Mouse (Mus musculus) yolk sac, embryonic 10.5 days (tissue): ENCODE data around the gene Ttc3.
"Not testable (repeated sequence)": the region's sequence is repeated elsewhere in the genome, so short reads cannot be mapped to it uniquely, and the experiment has no call there.

ENCODE experiments used
- DNase-seq: peaks from one replicate; pipeline ENCODE4 v3.0.0-alpha.2; 2017; ENCODE audit warnings: low spot score

The Ttc3 gene

DNA sequence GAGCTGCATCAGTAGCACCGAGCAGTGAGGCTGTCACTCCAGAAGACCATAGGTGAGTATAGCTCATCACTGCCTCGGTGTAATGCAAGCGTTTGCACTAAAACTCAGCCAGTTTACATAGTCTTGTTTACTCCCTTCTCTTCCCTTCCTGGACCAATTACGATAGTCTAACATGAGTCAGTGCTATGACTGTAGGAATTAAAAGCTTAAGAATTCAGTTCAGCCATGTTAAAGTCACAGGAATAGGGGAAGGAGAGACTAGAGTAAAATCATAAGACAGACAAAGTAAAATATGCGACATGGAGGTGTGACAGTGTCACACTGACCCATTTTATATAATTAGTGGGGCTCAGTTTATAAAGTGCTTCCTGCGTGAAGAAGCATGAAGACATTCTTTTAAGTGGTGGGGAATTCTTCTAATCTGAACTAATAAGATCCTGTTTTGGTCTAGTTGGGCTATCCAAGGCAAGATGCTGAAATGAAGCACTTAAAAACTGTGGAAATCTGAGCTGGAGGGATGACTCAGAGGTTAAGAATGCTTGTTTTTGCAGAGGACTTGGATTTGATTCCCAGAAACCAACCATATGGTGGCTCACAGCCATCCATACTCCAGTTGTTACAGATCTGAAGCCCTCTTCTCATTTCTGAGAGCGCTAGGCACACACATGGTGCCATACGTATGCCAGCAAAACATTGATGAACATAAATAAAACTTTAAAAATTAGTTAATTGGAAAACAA, 65.2 kb downstream of the Ttc3 start:
- no peak for DNase-seq

DNA sequence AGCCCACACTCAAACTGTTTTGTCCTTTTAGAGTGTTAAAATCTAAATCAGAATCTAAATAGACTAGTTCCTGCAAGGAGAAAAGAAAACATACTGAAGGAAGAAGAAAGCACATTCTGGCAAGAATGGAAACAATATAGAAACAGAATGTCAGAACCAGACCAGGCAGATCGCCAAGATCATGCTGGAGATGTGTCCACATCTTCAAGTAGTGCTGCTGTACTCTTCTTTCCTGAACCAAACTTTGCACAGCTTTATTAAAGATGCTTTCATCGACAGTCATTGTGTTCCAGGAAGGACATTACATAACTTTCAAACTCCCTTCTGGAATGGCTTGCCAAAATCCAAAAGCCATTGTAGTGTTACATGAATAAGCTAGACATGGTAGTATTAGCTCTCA, 66.4 kb downstream of the Ttc3 start:
- DNase-seq = no peak

DNA sequence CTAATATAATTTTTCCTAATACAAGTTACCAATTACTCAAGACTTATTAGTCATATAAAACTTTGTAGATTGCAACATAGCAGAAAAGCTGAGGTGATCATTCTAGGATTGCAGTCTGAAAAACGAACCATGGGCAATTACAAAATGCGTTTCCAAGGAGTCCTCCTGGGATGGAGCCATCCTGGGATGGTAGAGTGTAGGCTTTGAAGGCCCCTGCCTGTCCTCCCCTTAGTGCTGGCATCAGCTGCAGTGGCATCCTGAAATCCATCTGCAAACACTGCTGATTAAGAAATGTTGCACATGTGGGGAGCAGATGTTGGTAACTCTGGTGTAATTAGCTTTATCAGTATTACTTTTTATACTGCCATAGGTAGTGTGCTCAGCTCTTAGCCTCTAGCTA, 70.9 kb downstream of the Ttc3 start:
- DNase-seq = no peak

DNA sequence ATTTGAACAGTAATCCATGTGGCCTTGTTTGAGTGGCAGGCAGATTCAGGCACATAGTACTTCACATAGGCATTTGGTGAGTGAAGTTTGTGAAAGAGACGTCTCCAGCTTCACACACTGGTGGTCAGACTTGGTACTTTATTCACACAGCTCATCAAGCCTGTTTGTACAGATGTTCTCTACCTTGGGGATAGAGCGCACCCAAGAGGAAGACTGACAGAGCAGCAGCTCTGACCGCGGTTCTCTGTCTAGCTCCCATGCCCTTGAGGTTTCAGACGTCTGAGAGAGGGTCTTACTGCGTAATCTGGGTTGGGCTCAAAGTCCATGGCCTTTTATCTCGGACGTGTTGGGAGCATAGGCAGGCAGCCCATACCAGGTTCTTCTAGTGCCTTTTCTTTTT, 78.7 kb downstream of the Ttc3 start:
- peak; percentile 66 for DNase-seq

DNA sequence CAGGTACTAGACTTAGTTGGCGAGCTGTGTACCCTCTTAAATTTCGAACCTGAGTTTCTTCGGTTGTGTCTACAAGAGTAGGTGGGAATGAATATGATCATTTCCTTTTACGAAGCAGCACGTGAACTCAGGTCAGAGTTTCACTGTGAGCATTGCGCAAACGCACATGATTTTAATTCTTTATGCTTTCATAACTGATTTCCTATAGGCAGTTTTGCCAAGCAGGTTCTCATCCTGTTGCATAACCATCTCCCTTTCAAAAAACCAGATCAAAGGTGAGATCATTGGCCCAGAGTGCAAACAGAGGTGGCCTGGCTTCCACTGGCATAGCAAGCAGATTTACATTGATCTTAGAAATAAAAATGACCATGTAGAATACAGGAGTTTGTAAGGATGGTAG, 79.2 kb downstream of the Ttc3 start:
- DNase-seq = peak; percentile 28

DNA sequence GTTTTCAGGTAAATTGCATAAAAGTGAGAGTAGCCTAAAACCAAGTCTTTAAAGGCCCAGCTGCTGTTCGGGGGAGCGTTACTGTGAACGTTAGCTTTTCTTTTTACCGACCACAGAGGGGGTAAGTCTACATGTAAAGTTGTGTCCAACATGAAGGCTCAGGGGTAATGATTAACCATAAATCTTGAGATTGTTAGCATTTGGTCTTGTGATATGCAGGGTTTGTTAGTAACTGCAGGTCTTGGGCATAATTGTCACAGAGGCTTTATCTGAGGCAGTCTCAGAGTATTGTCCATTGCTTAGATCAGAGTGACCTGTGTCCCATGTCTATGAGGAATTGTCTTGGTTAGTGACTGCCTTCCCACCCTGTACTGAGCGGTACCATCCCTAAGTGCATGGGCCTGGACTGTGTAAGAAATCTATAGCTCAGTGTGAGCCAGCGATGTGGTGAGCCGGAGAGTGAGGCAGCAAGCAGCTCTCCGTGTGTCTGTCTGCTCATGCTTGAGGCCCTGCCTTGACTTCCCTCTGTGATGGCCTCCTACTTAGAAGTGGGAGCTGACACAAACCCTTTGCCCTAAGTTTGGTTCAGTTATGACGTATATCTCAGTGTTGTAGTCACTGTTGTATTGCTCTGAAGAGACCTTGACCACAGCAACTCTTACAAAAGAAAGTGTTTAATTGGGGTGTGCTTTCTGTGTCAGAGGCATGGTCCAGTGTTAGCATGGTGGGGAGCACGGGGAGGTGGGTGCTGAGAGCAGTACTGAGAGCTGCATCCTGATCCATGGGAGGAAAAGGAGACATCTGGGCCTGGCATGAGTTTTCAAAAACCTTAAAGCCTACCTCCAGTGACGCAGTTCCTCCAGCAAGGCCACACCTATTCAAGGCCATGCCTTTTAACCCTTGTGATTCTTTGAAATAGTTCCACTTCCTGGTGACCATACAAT, 81.4 kb downstream of the Ttc3 start:
- DNase-seq = peak; percentile 36

DNA sequence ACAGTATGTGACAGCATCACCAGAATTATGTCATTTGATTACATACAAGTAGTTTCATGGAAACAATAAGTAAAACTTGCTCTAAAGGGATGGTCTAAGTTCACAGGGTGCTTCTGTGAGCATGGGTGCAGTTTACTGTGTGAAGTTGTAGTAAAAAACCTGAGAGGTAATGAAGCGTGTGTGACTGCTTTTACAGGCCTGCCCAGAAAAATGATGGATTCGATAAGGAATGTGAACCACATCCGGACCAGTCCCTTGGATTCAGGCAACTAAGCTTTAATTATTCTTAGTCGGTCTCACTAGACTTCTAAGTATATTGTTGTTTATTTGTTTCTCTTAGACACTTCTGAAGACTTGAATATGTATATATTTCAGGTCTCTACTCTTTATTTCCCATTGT, 82.3 kb downstream of the Ttc3 start:
- no peak for DNase-seq

DNA sequence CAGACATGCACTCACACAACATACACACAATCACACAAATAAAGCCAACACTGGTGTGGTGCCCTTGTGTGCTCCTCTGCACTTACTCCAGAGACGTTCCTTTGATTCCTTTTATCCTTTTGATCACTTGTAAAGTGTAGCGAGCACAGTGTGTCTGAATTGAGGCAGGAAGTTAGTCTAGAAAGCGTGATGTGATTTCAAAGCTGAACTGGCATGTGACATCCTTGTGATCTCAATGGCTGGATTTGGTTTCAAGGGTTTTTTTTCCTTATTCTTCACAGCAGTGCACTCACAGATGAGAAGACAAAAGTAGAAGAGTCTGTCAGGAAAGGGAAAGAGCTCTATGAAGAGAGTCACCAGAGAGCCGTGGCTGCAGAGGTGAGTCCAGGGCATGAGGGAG, 83.7 kb downstream of the Ttc3 start:
- no peak for DNase-seq

DNA sequence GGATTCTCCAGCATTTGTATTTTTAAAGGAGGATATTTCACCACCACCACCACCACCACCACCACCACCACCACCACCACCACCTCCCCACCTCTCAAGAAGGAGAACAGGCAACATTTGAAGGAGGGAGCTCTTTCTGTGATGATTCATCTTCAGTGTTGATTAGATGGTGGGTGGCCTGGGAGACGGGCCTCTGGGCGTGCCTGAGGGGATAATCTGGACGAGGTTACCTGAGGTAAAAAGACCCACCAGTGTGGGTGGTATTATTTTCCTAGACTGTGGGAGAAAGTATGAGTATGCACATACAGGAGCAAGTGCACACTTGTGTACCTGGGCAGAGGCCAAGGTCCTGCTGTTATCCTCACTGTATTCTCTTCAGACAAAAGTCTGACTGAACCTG, 93.6 kb downstream of the Ttc3 start:
- DNase-seq = no peak

DNA sequence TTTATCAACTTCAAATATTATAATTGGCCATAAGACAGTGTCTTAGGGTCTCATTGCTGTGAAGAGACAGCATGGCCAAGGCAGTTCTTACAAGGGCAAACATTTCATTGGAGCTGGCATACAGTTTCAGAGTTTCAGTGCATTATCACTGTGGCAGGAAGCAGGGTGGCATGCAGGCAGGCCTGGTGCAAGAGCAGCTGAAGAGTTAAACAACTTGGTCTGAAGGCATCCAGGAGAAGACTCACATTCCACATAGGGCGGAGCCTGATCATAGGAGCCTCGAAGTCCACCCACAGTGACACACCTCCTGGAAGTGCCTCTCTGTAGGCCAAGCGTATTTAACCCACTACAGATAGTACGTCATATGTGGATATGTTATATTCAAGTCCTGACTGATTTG, 95.5 kb downstream of the Ttc3 start:
- DNase-seq = no peak

DNA sequence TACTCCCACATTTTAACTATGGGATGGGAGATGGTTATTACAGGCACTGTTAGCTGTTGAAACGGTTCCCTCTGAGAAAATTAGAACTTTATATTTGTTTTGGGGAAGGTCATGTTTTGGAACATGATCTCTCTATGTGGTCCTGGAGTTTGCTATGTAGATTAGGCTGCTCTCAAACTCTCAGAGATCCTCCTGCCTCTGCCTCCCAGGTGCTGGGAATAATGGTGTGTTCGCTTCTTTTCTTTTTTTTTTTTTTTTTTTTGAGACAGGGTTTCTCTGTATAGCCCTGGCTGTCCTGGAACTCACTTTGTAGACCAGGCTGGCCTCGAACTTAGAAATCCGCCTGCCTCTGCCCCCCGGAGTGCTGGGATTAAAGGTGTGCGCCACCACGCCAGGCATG, 95.9 kb downstream of the Ttc3 start:
- DNase-seq = not testable (repeated sequence)

DNA sequence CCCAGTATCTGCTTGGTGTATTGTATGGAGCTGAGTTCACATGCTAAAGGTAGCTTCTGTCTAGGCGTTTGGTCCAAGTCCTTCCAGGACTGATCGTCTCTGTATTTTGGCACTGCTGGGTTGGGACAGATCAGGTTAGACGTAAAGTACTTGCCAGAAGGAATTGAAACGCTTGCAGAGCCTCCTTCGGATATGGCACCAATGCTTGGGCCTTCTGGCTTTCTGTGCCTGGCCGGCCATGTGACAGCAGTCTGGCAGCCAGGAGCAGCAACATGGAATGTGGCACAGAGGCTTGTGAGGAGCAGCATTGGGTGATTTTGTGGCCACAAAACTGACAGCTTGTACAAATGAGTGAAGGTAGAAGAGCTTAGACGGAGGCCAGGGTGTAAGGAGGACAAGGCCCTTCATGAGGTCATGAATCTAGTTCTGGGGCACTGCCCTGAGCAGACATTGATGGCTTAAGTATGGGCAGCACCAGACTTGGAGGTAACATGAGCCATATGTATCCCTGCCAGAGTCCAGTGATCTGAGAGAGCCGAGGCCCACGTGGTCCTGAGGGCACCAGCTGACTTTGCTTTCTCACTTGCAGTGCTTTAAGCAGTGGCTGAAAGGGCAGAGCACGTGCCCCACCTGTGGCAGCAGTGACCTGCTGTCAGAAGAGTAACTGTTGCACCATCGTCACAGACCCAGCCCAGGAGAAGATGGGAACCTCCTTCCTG, 97.1 kb downstream of the Ttc3 start:
- no peak for DNase-seq

DNA sequence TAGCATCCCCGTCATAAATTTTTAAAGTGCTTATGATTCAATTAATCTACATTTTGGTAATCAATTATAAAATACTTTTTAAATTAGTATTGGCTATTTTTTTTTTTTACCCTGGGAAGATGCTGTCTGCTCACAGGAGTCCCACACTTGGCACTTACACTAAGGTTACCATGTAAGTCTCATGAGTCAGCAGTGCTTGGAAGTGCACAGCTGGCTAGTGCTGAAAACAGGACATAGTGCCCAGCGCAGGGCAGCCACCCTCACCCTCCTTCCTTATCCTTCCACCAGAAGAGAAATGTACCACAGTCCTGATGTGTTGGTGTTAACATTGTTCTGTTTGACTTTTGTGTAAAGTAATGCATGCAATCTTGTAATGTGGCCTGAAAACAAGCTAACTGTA, 98.0 kb downstream of the Ttc3 start:
- no peak for DNase-seq

DNA sequence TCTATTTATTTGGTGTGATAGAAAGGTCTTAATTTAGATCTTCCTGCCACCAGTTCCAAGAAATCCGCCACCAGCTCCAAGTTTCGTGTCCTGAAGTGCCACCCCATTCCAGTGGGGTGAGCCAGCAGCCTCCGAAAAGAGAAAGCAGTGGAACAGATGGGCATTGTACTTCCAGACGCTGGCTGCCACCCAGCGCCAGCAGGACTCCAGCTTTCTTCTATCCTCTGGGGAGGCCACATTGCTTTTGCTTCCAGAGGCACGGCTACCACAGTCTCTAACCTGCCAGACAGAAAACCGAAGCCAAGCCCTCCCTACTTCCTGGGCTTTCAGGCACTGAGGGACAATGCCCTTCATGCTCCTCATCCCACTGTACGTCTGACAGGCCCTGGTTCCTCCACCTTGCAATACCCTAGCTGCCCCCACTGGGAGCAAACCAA, 102.1 kb downstream of the Ttc3 start:
- DNase-seq = no peak

DNA sequence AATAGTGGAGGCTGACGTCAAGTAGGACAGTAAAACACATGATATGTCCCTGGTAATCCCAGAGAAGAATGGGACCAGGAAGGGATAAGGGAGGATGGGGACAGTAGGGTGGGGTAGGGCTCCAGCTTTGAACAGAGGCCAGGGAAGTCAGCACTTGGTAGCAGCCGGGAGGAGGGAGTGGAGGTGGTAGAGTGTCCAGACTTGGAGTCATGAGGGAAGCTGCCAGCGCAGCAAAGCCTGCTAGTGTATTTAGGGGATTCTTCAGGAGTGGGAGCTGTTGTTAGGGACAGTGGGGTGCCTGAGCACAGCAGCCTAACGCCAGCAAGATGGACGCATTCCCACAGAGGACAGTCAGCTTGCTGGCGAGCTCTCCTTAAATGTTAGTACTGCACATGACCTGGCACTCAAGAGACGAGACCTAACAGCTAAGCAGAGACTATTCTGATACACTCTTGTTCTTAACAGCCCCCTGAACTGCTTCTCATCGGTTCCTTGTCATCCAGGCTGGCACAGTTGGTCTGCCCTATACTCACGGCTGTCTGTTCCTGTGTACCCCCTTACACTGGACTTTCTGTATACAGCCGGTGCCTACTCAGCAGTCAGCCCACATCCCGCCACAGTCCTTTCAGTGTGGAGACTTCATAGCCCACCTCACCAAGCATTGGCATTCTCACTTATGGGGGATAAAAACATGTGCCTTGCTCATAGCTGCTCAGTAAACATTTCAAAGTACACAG, 102.8 kb downstream of the Ttc3 start:
- no peak for DNase-seq

DNA sequence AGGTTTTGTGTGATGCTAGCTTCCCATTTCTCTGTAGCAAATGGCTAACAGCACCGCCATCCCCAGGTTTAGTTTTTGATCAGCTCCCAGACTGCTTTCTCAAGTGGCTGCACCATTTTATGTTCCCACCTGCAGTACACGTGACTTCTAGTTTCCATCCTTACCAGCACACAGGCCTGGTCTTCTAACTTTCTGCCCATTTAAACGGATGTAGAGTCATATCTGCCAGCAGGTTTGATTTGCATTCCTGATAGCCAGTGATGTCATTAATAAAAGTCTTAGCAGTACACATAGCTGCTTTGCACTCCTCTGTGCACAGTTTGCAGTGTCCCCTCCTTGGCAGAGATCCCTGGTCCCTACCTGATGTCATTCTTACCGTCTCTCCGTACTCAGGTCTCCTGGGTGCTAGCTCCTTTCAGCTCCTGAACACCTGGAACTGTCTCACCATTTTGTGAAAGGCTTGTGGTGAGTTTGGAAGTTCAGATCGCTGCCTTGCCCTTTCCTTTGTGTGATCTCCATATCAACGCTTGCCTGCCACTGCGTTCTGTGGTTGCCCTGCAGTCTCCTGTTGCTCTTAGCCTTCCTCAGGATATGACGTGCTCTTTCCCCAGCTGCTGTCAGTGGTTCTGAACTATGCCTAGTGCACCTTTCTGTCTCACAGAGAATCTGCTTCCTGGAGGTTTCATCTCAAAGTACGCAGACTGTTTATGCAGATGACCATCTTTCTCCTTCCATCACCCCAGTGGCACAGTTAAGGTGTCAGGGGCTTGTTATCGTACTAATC, 114.5 kb downstream of the Ttc3 start:
- no peak for DNase-seq

DNA sequence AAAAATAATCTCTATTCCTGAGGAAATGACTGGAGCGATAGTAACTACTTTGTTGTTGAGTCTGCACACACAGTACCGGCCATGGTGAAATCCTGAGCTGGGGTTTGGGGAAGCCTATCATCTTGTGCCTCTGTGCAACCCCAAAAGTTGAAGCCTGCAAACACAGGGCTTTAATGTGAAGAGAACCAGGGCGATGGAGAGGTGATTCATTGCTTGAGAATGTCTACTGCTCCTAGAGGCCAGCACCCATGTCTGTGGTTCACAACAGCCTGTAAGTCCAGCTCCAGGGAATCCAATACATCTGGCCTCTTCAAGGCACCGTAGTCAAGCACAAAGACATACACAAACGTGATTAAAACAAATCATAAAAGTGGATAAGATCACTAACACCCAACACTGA, 116.9 kb downstream of the Ttc3 start:
- DNase-seq = no peak

DNA sequence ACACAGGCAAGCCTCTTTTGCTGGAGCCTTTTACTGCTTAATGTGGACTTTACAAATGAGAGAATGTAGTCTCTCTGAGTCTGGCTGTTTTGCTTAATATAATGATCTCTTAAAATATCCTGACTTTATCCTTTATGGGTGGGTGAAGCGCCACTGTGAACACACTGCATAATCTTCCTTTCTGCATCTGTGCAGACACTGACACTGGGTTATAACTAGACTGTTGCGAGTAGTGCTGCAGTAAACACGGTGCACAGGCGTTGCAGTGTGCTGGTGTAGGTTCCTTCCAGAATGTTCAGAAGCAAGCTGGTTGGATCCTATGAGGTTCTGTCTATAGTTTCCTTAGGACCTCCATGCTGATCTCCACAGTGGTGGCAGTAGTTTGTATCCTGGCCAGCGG, 118.9 kb downstream of the Ttc3 start:
- DNase-seq = no peak

DNA sequence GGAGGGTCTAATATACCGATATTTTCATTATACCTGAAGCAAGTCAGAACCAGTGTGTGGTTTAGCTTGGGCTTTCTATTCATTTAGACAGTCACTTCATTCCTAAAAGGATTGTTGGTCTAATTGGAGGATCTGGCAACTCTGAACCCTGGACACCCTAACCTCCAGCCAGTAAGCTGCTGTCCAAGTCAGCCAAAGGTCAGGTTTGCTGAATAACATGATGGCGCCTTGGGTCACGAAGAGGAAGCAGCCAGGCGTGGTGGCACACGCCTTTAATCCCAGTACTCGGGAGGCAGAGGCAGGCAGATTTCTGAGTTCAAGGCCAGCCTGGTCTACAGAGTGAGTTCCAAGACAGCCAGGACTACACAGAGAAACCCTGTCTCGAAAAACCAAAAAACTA, 126.8 kb downstream of the Ttc3 start:
- DNase-seq = peak; percentile 32

DNA sequence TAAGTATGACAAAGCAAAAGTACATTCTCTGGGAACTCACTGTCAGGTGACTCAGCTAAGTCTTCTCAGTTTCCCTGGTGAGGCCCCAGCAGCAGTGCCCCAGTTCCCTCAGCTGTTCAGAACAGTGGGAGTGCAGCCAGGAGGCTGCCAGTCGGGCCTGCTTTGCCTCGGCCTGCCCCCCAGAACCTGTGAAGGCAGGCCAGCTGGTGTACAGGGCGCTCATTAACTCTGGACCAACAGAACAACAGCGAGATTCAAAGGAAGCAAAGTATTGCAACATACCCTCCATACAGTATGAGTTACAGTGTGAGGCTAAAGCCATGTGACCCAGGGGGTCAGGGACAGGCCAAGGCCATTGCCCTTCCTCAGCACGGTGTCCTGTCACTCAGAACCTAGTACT, 127.5 kb downstream of the Ttc3 start:
- no peak for DNase-seq

DNA sequence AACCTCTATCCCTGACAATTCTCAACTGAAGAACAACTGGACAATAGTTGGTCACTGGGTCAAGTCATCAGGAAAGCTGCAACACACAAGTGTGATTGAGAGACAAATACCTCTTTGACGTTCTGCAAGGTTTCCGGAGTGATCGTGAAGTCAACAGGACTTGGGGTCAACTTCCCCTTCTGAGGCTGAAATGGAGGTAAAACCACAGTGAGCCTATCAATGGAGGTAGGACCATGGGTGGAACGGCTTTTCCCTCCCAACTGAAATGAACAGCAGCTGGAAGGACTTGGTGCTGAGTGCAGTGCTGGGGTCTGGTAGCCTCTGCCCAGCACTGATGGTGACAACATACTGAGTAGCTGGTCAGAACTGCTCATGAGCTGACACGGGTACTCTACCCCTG, 133.8 kb downstream of the Ttc3 start:
- no peak for DNase-seq
